Mouse (Mus musculus): ENCODE results near the gene Usp54. TPM values are rescaled to one million over a fixed set of nuclear protein-coding genes. Genes with fewer than 3 reads are reported as not detected.

Gene Usp54
- polyA plus RNA-seq, 1 experiment from 2014 or later, result 1.0 TPM

- ATAC-seq (ENCODE audit: low read depth), result no peak
- H3K4me2 ChIP-seq (ENCODE audit: low read depth, low read length), result no peak overlapping the region
- H3K27me3 ChIP-seq (ENCODE audit: control insufficient read depth, insufficient read depth, low read depth, low read length), result no peaks in the 10 kb centered on the region
- 40% methylated on average over 4 of the region's 4 CpGs for WGBS (ENCODE audit: insufficient replicate concordance)
- no peaks in the 10 kb centered on the region for H3K9me3 ChIP-seq (replicated peaks; ENCODE audit: control insufficient read depth, low read length)
- no peaks in the 10 kb centered on the region for H3K4me1 ChIP-seq (ENCODE audit: control insufficient read depth, low read depth, low read length)
- H3K9ac ChIP-seq (ENCODE audit: low read depth, low read length), result no peak overlapping the region
- no peaks in the 10 kb centered on the region for H3K36me3 ChIP-seq (ENCODE audit: control insufficient read depth, insufficient read depth)
- no peak overlapping the region for H3K4me3 ChIP-seq (ENCODE audit: low read depth, low read length)
- H3K27ac ChIP-seq (ENCODE audit: low read length), result no peak overlapping the region
Measured at GRCm38 (mm10) chr14:20529643-20530042, 111.2 kb downstream of the Usp54 start.

GRCm38 (mm10) chr14:20520179-20520578 is 120.7 kb downstream of the Usp54 start:
- WGBS (ENCODE audit: insufficient replicate concordance), result 91% methylated on average over 2 of the region's 2 CpGs
- no peaks in the 10 kb centered on the region for H3K4me1 ChIP-seq (ENCODE audit: control insufficient read depth, low read depth, low read length)
- no peak for ATAC-seq (ENCODE audit: low read depth)
- no peaks in the 10 kb centered on the region for H3K27me3 ChIP-seq (ENCODE audit: control insufficient read depth, insufficient read depth, low read depth, low read length)
- H3K36me3 ChIP-seq (ENCODE audit: control insufficient read depth, insufficient read depth), result peaks cover 5% of the 10 kb centered on the region; the same call in 1 of the 2 replicates
- no peak overlapping the region for H3K9ac ChIP-seq (ENCODE audit: low read depth, low read length)
- H3K27ac ChIP-seq (ENCODE audit: low read length), result no peak overlapping the region
- no peak overlapping the region for H3K4me2 ChIP-seq (ENCODE audit: low read depth, low read length)
- no peak overlapping the region for H3K4me3 ChIP-seq (ENCODE audit: low read depth, low read length)
- H3K9me3 ChIP-seq (replicated peaks; ENCODE audit: control insufficient read depth, low read length), result no peaks in the 10 kb centered on the region

- Histone ChIP-seq H3K27ac (ENCODE audit: low read length) (no peak overlapping the region), H3K36me3 (ENCODE audit: control insufficient read depth, insufficient read depth) (peaks cover 12% of the 10 kb centered on the region), H3K4me2 (ENCODE audit: low read depth, low read length) (no peak overlapping the region), H3K4me3 (ENCODE audit: low read depth, low read length) (no peak overlapping the region), H3K4me1 (ENCODE audit: control insufficient read depth, low read depth, low read length) (no peaks in the 10 kb centered on the region), H3K9me3 (replicated peaks; ENCODE audit: control insufficient read depth, low read length) (no peaks in the 10 kb centered on the region), H3K9ac (ENCODE audit: low read depth, low read length) (no peak overlapping the region), H3K27me3 (ENCODE audit: control insufficient read depth, insufficient read depth, low read depth, low read length) (no peaks in the 10 kb centered on the region)
- WGBS (ENCODE audit: insufficient replicate concordance), result 84% methylated on average over 2 of the region's 2 CpGs
- ATAC-seq (ENCODE audit: low read depth), result no peak
Measured at GRCm38 (mm10) chr14:20508424-20508823, 132.4 kb downstream of the Usp54 start.

GRCm38 (mm10) chr14:20502966-20503365 is 137.9 kb downstream of the Usp54 start:
- H3K9ac ChIP-seq (ENCODE audit: low read depth, low read length), result no peak overlapping the region
- no peaks in the 10 kb centered on the region for H3K9me3 ChIP-seq (replicated peaks; ENCODE audit: control insufficient read depth, low read length)
- no peak overlapping the region for H3K4me2 ChIP-seq (ENCODE audit: low read depth, low read length)
- WGBS (ENCODE audit: insufficient replicate concordance), result 84% methylated on average over 10 of the region's 10 CpGs
- no peaks in the 10 kb centered on the region for H3K27me3 ChIP-seq (ENCODE audit: control insufficient read depth, insufficient read depth, low read depth, low read length)
- H3K4me3 ChIP-seq (ENCODE audit: low read depth, low read length), result no peak overlapping the region
- H3K36me3 ChIP-seq (ENCODE audit: control insufficient read depth, insufficient read depth), result peaks cover 9% of the 10 kb centered on the region
- H3K4me1 ChIP-seq (ENCODE audit: control insufficient read depth, low read depth, low read length), result no peaks in the 10 kb centered on the region
- no peak overlapping the region for H3K27ac ChIP-seq (ENCODE audit: low read length)
- ATAC-seq (ENCODE audit: low read depth), result no peak

- Histone ChIP-seq H3K4me2 (ENCODE audit: low read depth, low read length) (no peak overlapping the region), H3K9ac (ENCODE audit: low read depth, low read length) (no peak overlapping the region), H3K27ac (ENCODE audit: low read length) (no peak overlapping the region), H3K4me3 (ENCODE audit: low read depth, low read length) (no peak overlapping the region), H3K36me3 (ENCODE audit: control insufficient read depth, insufficient read depth) (peaks cover 10% of the 10 kb centered on the region), H3K4me1 (ENCODE audit: control insufficient read depth, low read depth, low read length) (no peaks in the 10 kb centered on the region), H3K9me3 (replicated peaks; ENCODE audit: control insufficient read depth, low read length) (no peaks in the 10 kb centered on the region), H3K27me3 (ENCODE audit: control insufficient read depth, insufficient read depth, low read depth, low read length) (no peaks in the 10 kb centered on the region)
- no peak for ATAC-seq (ENCODE audit: low read depth)
- WGBS (ENCODE audit: insufficient replicate concordance), result 87% methylated on average over 3 of the region's 3 CpGs
Measured at GRCm38 (mm10) chr14:20499982-20500381, 140.9 kb downstream of the Usp54 start.

Small RNAs within 50 kb of the gene (microRNA-seq; reads per million reads assigned to microRNA genes)
- 1.2 reads per million for gene Mir6946

Other genes with a start within 250 kb of the Usp54 start
- gene Mrps16, start 247.4 kb downstream of the Usp54 start, polyA plus RNA-seq (2015; fragmentation: Nextera tagmentation; extraction: Ambion mirVana), result 40.4 and 47.2 TPM in 2 replicates
- gene Cfap70, start 188.8 kb downstream of the Usp54 start, polyA plus RNA-seq (2015; fragmentation: Nextera tagmentation; extraction: Ambion mirVana), result 0.09 TPM in 1 of 2 replicates, not detected in the other
- 40.3 and 40.6 TPM in 2 replicates for gene Anxa7, start 160.9 kb downstream of the Usp54 start, polyA plus RNA-seq (2015; fragmentation: Nextera tagmentation; extraction: Ambion mirVana)
- gene Mss51, start 144.2 kb downstream of the Usp54 start, polyA plus RNA-seq (2015; fragmentation: Nextera tagmentation; extraction: Ambion mirVana), result 0.42 and 0.55 TPM in 2 replicates
- gene Ppp3cb, start 94.5 kb downstream of the Usp54 start, polyA plus RNA-seq (2015; fragmentation: Nextera tagmentation; extraction: Ambion mirVana), result 10.9 and 13.3 TPM in 2 replicates
- gene Myoz1, start 15.5 kb upstream of the Usp54 start, polyA plus RNA-seq (2015; fragmentation: Nextera tagmentation; extraction: Ambion mirVana), result 2.0 and 5.6 TPM in 2 replicates
- 0.43 and 1.1 TPM in 2 replicates for gene Synpo2l, start 27.3 kb upstream of the Usp54 start, polyA plus RNA-seq (2015; fragmentation: Nextera tagmentation; extraction: Ambion mirVana)
- gene Sec24c, start 33.2 kb upstream of the Usp54 start, polyA plus RNA-seq (2015; fragmentation: Nextera tagmentation; extraction: Ambion mirVana), result 36.5 and 46.0 TPM in 2 replicates
- gene Fut11, start 53.9 kb upstream of the Usp54 start, polyA plus RNA-seq (2015; fragmentation: Nextera tagmentation; extraction: Ambion mirVana), result 5.0 and 5.4 TPM in 2 replicates
- gene Chchd1, start 61.9 kb upstream of the Usp54 start, polyA plus RNA-seq (2015; fragmentation: Nextera tagmentation; extraction: Ambion mirVana), result 80.3 and 86.5 TPM in 2 replicates
- gene Zswim8, start 66.5 kb upstream of the Usp54 start, polyA plus RNA-seq (2015; fragmentation: Nextera tagmentation; extraction: Ambion mirVana), result 6.1 and 6.3 TPM in 2 replicates
- 14.5 and 16.7 TPM in 2 replicates for gene Ndst2, start 93.5 kb upstream of the Usp54 start, polyA plus RNA-seq (2015; fragmentation: Nextera tagmentation; extraction: Ambion mirVana)
- gene Camk2g, start 153.0 kb upstream of the Usp54 start, polyA plus RNA-seq (2015; fragmentation: Nextera tagmentation; extraction: Ambion mirVana), result 4.1 and 5.2 TPM in 2 replicates
- 0.91 and 1.2 TPM in 2 replicates for gene Plau, start 195.6 kb upstream of the Usp54 start, polyA plus RNA-seq (2015; fragmentation: Nextera tagmentation; extraction: Ambion mirVana)

Measured in liver, embryonic 16.5 days (tissue).